Mouse (Mus musculus): ENCODE results near the gene Tmeff1.

Tmeff1 gene

GRCm38 (mm10) chr4:48564962-48565361 is 20.0 kb upstream of the Tmeff1 start:
- no peak for DNase-seq (ENCODE audit: extremely low read depth, low read depth, low spot score)

- no peak for DNase-seq (ENCODE audit: extremely low read depth, low read depth, low spot score)
Observed at GRCm38 (mm10) chr4:48576361-48576760, 8.6 kb upstream of the Tmeff1 start.

- DNase-seq (ENCODE audit: extremely low read depth, low read depth, low spot score) = no peak
Observed at GRCm38 (mm10) chr4:48577831-48578230, 7.1 kb upstream of the Tmeff1 start.

GRCm38 (mm10) chr4:48578399-48578798 is 6.6 kb upstream of the Tmeff1 start:
- DNase-seq (ENCODE audit: extremely low read depth, low read depth, low spot score) = no peak

- DNase-seq (ENCODE audit: extremely low read depth, low read depth, low spot score) = no peak
Observed at GRCm38 (mm10) chr4:48579475-48580110, 5.4 kb upstream of the Tmeff1 start.

- no peak for DNase-seq (ENCODE audit: extremely low read depth, low read depth, low spot score)
Observed at GRCm38 (mm10) chr4:48581201-48581600, 3.8 kb upstream of the Tmeff1 start.

- no peak for DNase-seq (ENCODE audit: extremely low read depth, low read depth, low spot score)
Observed at GRCm38 (mm10) chr4:48581993-48582392, 3.0 kb upstream of the Tmeff1 start.

- DNase-seq (ENCODE audit: extremely low read depth, low read depth, low spot score) = no peak
Observed at GRCm38 (mm10) chr4:48582941-48583340, 2.0 kb upstream of the Tmeff1 start.

GRCm38 (mm10) chr4:48585241-48586098 is 496 bp downstream of the Tmeff1 start:
- no peak for DNase-seq (ENCODE audit: extremely low read depth, low read depth, low spot score)

- no peak for DNase-seq (ENCODE audit: extremely low read depth, low read depth, low spot score)
Observed at GRCm38 (mm10) chr4:48586099-48586821, 1.3 kb downstream of the Tmeff1 start.

- DNase-seq (ENCODE audit: extremely low read depth, low read depth, low spot score) = no peak
Observed at GRCm38 (mm10) chr4:48587526-48587925, 2.6 kb downstream of the Tmeff1 start.

- DNase-seq (ENCODE audit: extremely low read depth, low read depth, low spot score) = no peak
Observed at GRCm38 (mm10) chr4:48588576-48588975, 3.6 kb downstream of the Tmeff1 start.

GRCm38 (mm10) chr4:48590862-48591261 is 5.9 kb downstream of the Tmeff1 start:
- no peak for DNase-seq (ENCODE audit: extremely low read depth, low read depth, low spot score)

- DNase-seq (ENCODE audit: extremely low read depth, low read depth, low spot score) = no peak
Observed at GRCm38 (mm10) chr4:48591390-48591789, 6.4 kb downstream of the Tmeff1 start.

GRCm38 (mm10) chr4:48592328-48592727 is 7.4 kb downstream of the Tmeff1 start:
- DNase-seq (ENCODE audit: extremely low read depth, low read depth, low spot score) = no peak

- DNase-seq (ENCODE audit: extremely low read depth, low read depth, low spot score) = no peak
Observed at GRCm38 (mm10) chr4:48592844-48593243, 7.9 kb downstream of the Tmeff1 start.

- no peak for DNase-seq (ENCODE audit: extremely low read depth, low read depth, low spot score)
Observed at GRCm38 (mm10) chr4:48596111-48596510, 11.1 kb downstream of the Tmeff1 start.

- DNase-seq (ENCODE audit: extremely low read depth, low read depth, low spot score) = no peak
Observed at GRCm38 (mm10) chr4:48605650-48606049, 20.7 kb downstream of the Tmeff1 start.

- DNase-seq (ENCODE audit: extremely low read depth, low read depth, low spot score) = no peak
Observed at GRCm38 (mm10) chr4:48609485-48609884, 24.5 kb downstream of the Tmeff1 start.

GRCm38 (mm10) chr4:48610251-48610650 is 25.3 kb downstream of the Tmeff1 start:
- DNase-seq (ENCODE audit: extremely low read depth, low read depth, low spot score) = no peak

GRCm38 (mm10) chr4:48615483-48615882 is 30.5 kb downstream of the Tmeff1 start:
- no peak for DNase-seq (ENCODE audit: extremely low read depth, low read depth, low spot score)

- DNase-seq (ENCODE audit: extremely low read depth, low read depth, low spot score) = no peak
Observed at GRCm38 (mm10) chr4:48617201-48617600, 32.2 kb downstream of the Tmeff1 start.
